Mouse (Mus musculus): ENCODE measurements around the gene Pank4.

DNA sequence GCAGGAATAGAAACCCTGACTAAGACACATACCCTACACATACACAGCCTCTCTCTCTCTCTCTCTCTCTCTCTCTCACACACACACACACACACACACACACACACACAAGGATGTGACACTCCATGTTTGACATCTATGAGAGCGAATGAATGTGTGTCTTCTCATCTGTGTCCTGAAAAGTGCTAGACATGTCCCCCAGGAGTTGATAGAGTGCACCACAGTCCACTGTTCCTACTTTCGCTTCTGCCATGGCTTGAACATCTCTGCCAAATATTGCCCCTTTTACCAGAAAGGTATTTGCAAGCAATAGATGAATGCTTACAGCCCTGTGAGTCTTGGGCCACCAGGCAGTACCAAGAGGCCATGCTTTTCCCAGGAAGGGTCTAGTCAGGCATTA is 23.8 kb upstream of the Pank4 start:
- TF ChIP-seq MXI1 (IDR thresholded peaks at IDR 0.05; ENCODE audit: low read depth, low read length) (no peak), MEF2A (IDR thresholded peaks at IDR 0.05; ENCODE audit: borderline replicate concordance, low read depth, low read length) (no peak), MAX (IDR thresholded peaks at IDR 0.05; ENCODE audit: low read length) (no peak), POLR2A (IDR thresholded peaks at IDR 0.05; ENCODE audit: low read depth, low read length) (no peak), CTCF (conservative IDR thresholded peaks at IDR 0.05 in 1 of 2, IDR thresholded peaks at IDR 0.05 in 1 of 2; ENCODE audit: low read depth in 2 of 2, low read length in 2 of 2) (no peak), EP300 (IDR thresholded peaks at IDR 0.05; ENCODE audit: low read length) (no peak), SMC3 (IDR thresholded peaks at IDR 0.05; ENCODE audit: low read depth, low read length) (no peak), NRF1 (IDR thresholded peaks at IDR 0.05; ENCODE audit: low read depth, low read length) (no peak)
